Mouse (Mus musculus) embryonic facial prominence, embryonic 10.5 days (tissue): Measurements from ENCODE around the gene Rho. TPM values are rescaled to one million over a fixed set of nuclear protein-coding genes. Genes with fewer than 3 reads are reported as not detected.

Experiments
- DNase-seq: peaks from one replicate; pipeline ENCODE4 v3.0.0-alpha.2; 2017; ENCODE audit warnings: low spot score
- H3K27ac ChIP-seq: fragments of 300-500 bp; sonication (generic); replicated peaks from 2 replicates; pipeline ENCODE4 v1.5.1; 2016; ENCODE audit warnings: mild to moderate bottlenecking
- H3K27me3 ChIP-seq: fragments of 300-500 bp; sonication (generic); replicated peaks from 2 replicates; pipeline ENCODE4 v1.6.1; 2016; ENCODE audit warnings: low read depth, mild to moderate bottlenecking; ENCODE audit not compliant: poor library complexity, severe bottlenecking
- H3K36me3 ChIP-seq: fragments of 300-500 bp; sonication (generic); replicated peaks from 2 replicates; pipeline ENCODE4 v1.6.1; 2016; ENCODE audit warnings: mild to moderate bottlenecking, moderate library complexity
- H3K4me1 ChIP-seq: fragments of 300-500 bp; sonication (generic); 2 replicates; pipeline ENCODE4 v1.6.1; 2016
- H3K4me3 ChIP-seq: fragments of 300-500 bp; sonication (generic); 2 replicates; pipeline ENCODE4 v1.5.1; 2016; ENCODE audit warnings: mild to moderate bottlenecking, moderate library complexity
- H3K9me3 ChIP-seq: fragments of 300-500 bp; sonication (generic); 2 replicates; pipeline ENCODE4 v1.6.1; 2016; ENCODE audit warnings: mild to moderate bottlenecking
- WGBS: fragments of 180-500 bp; shearing (Covaris S2); methylation state at CpG from one replicate; pipeline ENCODE4 v1.1.7; 2016; 5-methylcytosine and 5-hydroxymethylcytosine counted together
- polyA plus RNA-seq: library from polyadenylated mRNA; unstranded; fragments of >200 nt; fragmentation: Nextera tagmentation; extraction: Ambion mirVana; gene quantifications from 2 replicates; pipeline ENCODE4 v1.2.1, GENCODE M21; 2016

Gene Rho
- polyA plus RNA-seq, 1 experiment from 2014 or later: 0.51 TPM

DNA sequence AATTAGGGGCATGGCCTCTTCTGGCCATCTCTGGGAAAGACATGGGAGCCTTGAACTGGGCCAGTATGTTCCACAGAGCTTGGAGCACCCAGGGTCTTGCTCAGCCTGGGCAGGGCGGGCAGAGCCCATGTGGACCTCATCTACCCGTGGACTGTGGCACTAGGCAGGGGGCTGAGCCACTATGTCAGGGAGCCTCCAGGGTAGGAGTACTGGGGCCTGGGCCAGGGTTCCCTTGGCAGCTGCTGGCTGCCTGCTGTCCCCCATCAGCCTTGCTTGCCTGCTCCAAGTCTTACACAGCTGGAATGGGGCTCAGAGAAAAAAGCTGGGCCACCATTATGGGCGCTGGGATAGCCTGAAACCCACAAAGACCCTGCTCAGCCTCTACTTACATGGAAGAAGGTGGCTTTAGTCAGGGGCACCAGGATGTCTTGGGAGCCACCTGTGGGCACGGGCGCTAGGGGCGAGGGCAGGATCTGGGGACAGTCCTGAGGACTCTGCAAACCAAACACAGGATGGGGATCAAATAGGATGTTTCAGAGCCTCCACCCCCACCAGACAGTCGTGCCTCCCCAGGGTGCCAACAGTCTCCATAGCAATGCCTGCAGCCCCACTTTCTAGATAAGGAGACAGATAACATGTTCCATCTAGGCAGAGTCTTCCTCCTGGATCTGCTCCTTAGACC lies 40.7 kb downstream of the Rho start:
- Histone ChIP-seq H3K27ac (peak overlapping the region; percentile 31; the same call in 1 of the 2 replicates), H3K9me3 (no peaks in the 10 kb centered on the region), H3K4me3 (no peak overlapping the region), H3K4me1 (peaks cover 62% of the 10 kb centered on the region), H3K36me3 (0 out of 2 replicates have a peak, but pooled peaks cover 7% of the 10 kb centered on the region), H3K27me3 (no peaks in the 10 kb centered on the region)
- WGBS: 82% methylated on average over 7 of the region's 7 CpGs
- no peak for DNase-seq

GRCm38 (mm10) chr6:115973139-115973875 lies 41.8 kb downstream of the Rho start:
- Histone ChIP-seq H3K27me3 (no peaks in the 10 kb centered on the region), H3K9me3 (no peaks in the 10 kb centered on the region), H3K27ac (no peak overlapping the region), H3K4me1 (peaks cover 61% of the 10 kb centered on the region), H3K4me3 (no peak overlapping the region), H3K36me3 (0 out of 2 replicates have a peak, but pooled peaks cover 4% of the 10 kb centered on the region)
- 87% methylated on average over 15 of the region's 15 CpGs for WGBS
- DNase-seq: no peak

DNA sequence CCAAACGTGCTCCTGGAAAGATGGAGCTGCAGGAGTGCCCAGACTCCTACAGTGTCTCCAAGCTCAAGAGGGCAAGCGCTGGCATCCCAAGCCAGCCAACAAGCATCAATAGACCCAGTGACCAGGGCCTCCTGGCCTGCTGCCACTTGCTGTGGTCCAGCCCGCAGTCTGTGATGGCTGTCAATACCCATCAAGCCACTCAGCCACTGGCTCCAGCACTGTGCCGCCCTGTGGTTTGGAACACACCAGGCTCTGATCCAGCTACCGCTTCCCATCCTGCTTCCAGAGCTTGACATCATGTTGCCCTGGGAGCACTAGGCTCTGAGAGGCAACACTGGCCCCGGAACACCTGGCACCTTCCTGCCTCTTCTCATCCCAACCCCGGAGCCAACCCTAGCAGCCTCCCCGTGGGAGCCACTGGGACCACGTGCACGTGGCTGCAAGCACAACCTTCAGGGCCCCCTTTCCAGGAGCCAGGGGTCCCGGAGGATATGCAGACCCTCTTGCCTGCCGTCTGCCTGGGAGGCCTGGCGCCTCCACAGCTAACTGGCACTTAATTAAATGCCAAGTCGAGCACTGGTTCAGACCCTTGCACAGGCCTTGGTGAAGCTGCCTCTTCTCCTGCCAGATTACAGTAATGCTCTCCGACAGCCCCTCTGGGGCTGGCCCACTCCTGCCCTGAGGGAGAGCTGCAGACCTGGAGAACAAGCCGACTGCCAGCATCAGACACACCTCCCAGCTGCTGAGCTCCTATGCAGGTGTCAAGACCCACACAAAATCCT lies 42.5 kb downstream of the Rho start:
- H3K27me3 ChIP-seq: no peaks in the 10 kb centered on the region
- no peak for DNase-seq
- H3K4me3 ChIP-seq: no peak overlapping the region
- no peaks in the 10 kb centered on the region for H3K9me3 ChIP-seq
- 83% methylated on average over 16 of the region's 16 CpGs for WGBS
- peaks cover 55% of the 10 kb centered on the region for H3K4me1 ChIP-seq
- no peak overlapping the region for H3K27ac ChIP-seq
- H3K36me3 ChIP-seq: 0 out of 2 replicates have a peak, but pooled peaks cover 4% of the 10 kb centered on the region

DNA sequence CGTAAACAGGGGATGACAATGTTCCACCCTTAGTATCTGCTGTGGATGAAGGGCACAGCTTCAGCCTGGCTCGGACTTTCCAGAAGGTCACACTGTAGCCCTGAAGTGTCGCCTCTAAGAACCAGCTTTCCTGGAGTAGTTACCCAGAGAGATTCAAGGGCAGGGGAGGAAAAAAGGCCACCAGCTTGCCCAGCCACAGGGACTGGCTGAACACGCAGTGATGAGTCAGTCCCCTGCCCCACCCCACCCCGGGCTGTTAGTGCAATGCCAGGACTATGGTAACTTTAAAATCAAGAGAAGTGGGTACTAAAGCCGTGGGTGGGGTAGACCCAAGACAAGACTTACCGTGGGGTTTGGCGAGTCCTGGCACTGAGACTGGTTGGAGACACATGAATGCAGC lies 44.1 kb downstream of the Rho start:
- Histone ChIP-seq H3K4me1 (peaks cover 57% of the 10 kb centered on the region), H3K36me3 (no peaks in the 10 kb centered on the region), H3K4me3 (no peak overlapping the region), H3K27me3 (no peaks in the 10 kb centered on the region), H3K27ac (no peak overlapping the region), H3K9me3 (no peaks in the 10 kb centered on the region)
- 91% methylated on average over 8 of the region's 8 CpGs for WGBS
- DNase-seq: no peak

GRCm38 (mm10) chr6:115977810-115978209 lies 46.3 kb downstream of the Rho start:
- DNase-seq: no peak
- Histone ChIP-seq H3K9me3 (no peaks in the 10 kb centered on the region), H3K4me1 (peaks cover 44% of the 10 kb centered on the region), H3K4me3 (no peak overlapping the region), H3K36me3 (no peaks in the 10 kb centered on the region), H3K27me3 (no peaks in the 10 kb centered on the region), H3K27ac (no peak overlapping the region)
- WGBS: 92% methylated on average over 15 of the region's 15 CpGs

DNA sequence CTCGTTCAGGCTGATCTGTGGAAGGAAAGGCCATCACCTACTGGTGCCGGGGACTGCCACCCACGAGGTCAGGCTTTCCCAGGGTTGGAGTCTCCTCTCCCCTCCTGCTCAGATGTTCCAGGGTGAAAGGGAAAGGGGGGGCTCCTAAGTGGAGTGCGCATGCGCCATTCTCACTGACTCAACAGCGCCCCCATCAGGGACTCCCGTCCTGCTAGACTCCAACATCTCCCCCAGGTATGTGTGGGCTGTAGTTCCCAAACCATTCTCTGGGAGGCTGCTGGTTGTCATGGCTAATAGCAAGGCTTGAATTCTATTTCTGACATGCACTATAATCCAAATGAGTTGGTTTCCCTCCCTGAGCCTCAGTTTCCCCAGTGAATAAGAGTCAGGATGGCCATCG lies 47.0 kb downstream of the Rho start:
- no peak overlapping the region for H3K4me3 ChIP-seq
- H3K4me1 ChIP-seq: peaks cover 44% of the 10 kb centered on the region
- no peak for DNase-seq
- no peaks in the 10 kb centered on the region for H3K9me3 ChIP-seq
- H3K36me3 ChIP-seq: no peaks in the 10 kb centered on the region
- H3K27me3 ChIP-seq: no peaks in the 10 kb centered on the region
- no peak overlapping the region for H3K27ac ChIP-seq
- 70% methylated on average over 8 of the region's 8 CpGs for WGBS

GRCm38 (mm10) chr6:115982889-115983288 lies 51.3 kb downstream of the Rho start:
- 61% methylated on average over 7 of the region's 7 CpGs for WGBS
- H3K4me1 ChIP-seq: peaks cover 73% of the 10 kb centered on the region
- DNase-seq: no peak

GRCm38 (mm10) chr6:115983306-115984038 lies 51.9 kb downstream of the Rho start:
- H3K4me1 ChIP-seq: peaks cover 70% of the 10 kb centered on the region
- H3K36me3 ChIP-seq: no peaks in the 10 kb centered on the region
- peaks cover 30% of the 10 kb centered on the region; the same call in 1 of the 2 replicates for H3K27me3 ChIP-seq
- no peaks in the 10 kb centered on the region for H3K9me3 ChIP-seq
- 72% methylated on average over 12 of the region's 12 CpGs for WGBS
- H3K27ac ChIP-seq: no peak overlapping the region
- no peak for DNase-seq
- H3K4me3 ChIP-seq: no peak overlapping the region

More at GRCm38 (mm10) chr6:115982889-115983288, 51.3 kb downstream of the Rho start:
- Histone ChIP-seq H3K27me3 (peaks cover 26% of the 10 kb centered on the region; the same call in 1 of the 2 replicates), H3K4me3 (no peak overlapping the region), H3K9me3 (no peaks in the 10 kb centered on the region), H3K27ac (no peak overlapping the region), H3K36me3 (no peaks in the 10 kb centered on the region)

- Histone ChIP-seq H3K4me3 (no peak overlapping the region), H3K9me3 (no peaks in the 10 kb centered on the region), H3K27ac (0 out of 2 replicates have a peak overlapping the region, but pooled peaks have one; percentile 66), H3K27me3 (peaks cover 42% of the 10 kb centered on the region), H3K36me3 (no peaks in the 10 kb centered on the region), H3K4me1 (peaks cover 63% of the 10 kb centered on the region)
- WGBS: 76% methylated on average over 7 of the region's 7 CpGs
- DNase-seq: no peak
Observed at GRCm38 (mm10) chr6:115984580-115984979, 53.0 kb downstream of the Rho start.

GRCm38 (mm10) chr6:115985622-115986021 lies 54.1 kb downstream of the Rho start:
- no peak overlapping the region for H3K27ac ChIP-seq
- peaks cover 56% of the 10 kb centered on the region for H3K4me1 ChIP-seq
- no peak overlapping the region for H3K4me3 ChIP-seq
- H3K36me3 ChIP-seq: no peaks in the 10 kb centered on the region
- 65% methylated on average over 9 of the region's 9 CpGs for WGBS
- peaks cover 52% of the 10 kb centered on the region for H3K27me3 ChIP-seq
- no peak for DNase-seq
- no peaks in the 10 kb centered on the region for H3K9me3 ChIP-seq

GRCm38 (mm10) chr6:115986472-115987095 lies 55.0 kb downstream of the Rho start:
- peaks cover 63% of the 10 kb centered on the region for H3K4me1 ChIP-seq
- peaks cover 62% of the 10 kb centered on the region for H3K27me3 ChIP-seq
- peak overlapping the region; percentile 62 for H3K27ac ChIP-seq
- DNase-seq: no peak
- H3K9me3 ChIP-seq: no peaks in the 10 kb centered on the region
- peak overlapping the region; percentile 18; the same call in 1 of the 2 replicates for H3K4me3 ChIP-seq
- no peaks in the 10 kb centered on the region for H3K36me3 ChIP-seq
- WGBS: 54% methylated on average over 12 of the region's 12 CpGs
